Mouse (Mus musculus) gastrocnemius, postnatal 10 days (tissue): ENCODE measurements around the gene Cftr. TPM values are rescaled to one million over a fixed set of nuclear protein-coding genes. Genes with fewer than 3 reads are reported as not detected.

Experiments used
- DNase-seq: peaks from one replicate; pipeline ENCODE4 v3.0.0; 2021; ENCODE audit warnings: mixed read lengths
- total RNA-seq, 2 experiments: library from RNA; stranded (reverse); gene quantifications; 2 replicates each; pipeline ENCODE4 v1.2.3; 2021

Gene Cftr
- total RNA-seq, 2 experiments from 2014 or later: not detected

GRCm38 (mm10) chr6:18314365-18314943 lies 144.0 kb downstream of the Cftr start:
- DNase-seq: no peak

GRCm38 (mm10) chr6:18322950-18323349 lies 152.5 kb downstream of the Cftr start:
- DNase-seq: no peak

- DNase-seq: no peak
Measured at GRCm38 (mm10) chr6:18335393-18335792, 164.9 kb downstream of the Cftr start.

GRCm38 (mm10) chr6:18338307-18338706 lies 167.8 kb downstream of the Cftr start:
- no peak for DNase-seq

- no peak for DNase-seq
Measured at GRCm38 (mm10) chr6:18344272-18344671, 173.8 kb downstream of the Cftr start.

GRCm38 (mm10) chr6:18349153-18349858 lies 178.8 kb downstream of the Cftr start:
- no peak for DNase-seq

- no peak for DNase-seq
Measured at GRCm38 (mm10) chr6:18360154-18360553, 189.7 kb downstream of the Cftr start.

GRCm38 (mm10) chr6:18360955-18361354 lies 190.5 kb downstream of the Cftr start:
- no peak for DNase-seq

- no peak for DNase-seq
Measured at GRCm38 (mm10) chr6:18362232-18362631, 191.7 kb downstream of the Cftr start.

- DNase-seq: no peak
Measured at GRCm38 (mm10) chr6:18369054-18369453, 198.6 kb downstream of the Cftr start.

- DNase-seq: no peak
Measured at GRCm38 (mm10) chr6:18369723-18370122, 199.2 kb downstream of the Cftr start.

Other genes starting within 250 kb of the Cftr start
- gene Wnt2, start 140.1 kb upstream of the Cftr start, total RNA-seq: 1 to 10 TPM in 1 of 2 experiments, under 1 TPM in 1; 0.54 to 1.2 TPM
- not detected for gene Asz1, start 61.6 kb upstream of the Cftr start, total RNA-seq